Mouse (Mus musculus): ENCODE measurements around the gene Atp6v0e2.

Gene Atp6v0e2

DNA sequence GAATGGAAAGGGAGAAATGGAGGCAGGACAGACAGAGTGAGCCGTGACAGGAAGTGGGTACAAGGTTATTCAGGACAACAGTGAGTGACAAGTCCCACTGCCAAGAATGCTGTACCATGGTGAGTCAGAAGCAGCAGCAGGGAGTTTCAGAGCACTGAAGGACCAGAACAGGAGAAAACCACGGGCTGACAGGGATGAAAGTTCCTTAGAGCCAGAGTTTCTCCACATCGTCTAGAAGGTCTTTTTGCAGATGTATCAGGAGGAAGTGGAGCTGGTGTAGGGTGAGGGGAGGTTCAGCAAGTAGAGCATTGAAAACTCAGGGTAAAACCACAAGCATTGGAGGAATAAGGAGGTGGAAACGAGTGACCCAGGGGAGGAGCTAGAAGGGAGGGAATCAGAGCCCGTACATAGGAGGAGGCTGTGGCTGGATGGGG lies 41.8 kb downstream of the Atp6v0e2 start:
- no peak for DNase-seq

- no peak for DNase-seq
These were observed 43.8 kb downstream of the Atp6v0e2 start for GRCm38 (mm10) chr6:48581257-48581656.

DNA sequence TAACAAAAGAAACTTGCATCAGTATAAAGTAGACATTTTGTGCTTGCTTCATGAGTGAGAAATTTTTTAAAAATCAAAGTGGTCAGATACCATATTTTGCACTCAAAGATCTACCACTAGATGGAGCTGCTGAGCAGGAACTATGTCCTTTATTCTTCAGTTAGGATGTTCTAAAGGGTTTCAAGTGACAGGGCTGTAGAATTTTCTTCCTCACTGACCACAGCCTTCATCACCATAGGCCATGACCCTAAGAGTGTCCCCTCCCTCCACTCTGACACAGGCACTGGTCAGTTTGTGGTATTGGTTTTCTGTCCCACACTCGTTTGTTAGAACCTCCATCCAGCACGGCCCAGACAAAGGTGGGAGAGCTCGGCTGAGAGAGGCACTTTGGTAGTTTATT lies 44.6 kb downstream of the Atp6v0e2 start:
- peak; percentile 19 for DNase-seq

DNA sequence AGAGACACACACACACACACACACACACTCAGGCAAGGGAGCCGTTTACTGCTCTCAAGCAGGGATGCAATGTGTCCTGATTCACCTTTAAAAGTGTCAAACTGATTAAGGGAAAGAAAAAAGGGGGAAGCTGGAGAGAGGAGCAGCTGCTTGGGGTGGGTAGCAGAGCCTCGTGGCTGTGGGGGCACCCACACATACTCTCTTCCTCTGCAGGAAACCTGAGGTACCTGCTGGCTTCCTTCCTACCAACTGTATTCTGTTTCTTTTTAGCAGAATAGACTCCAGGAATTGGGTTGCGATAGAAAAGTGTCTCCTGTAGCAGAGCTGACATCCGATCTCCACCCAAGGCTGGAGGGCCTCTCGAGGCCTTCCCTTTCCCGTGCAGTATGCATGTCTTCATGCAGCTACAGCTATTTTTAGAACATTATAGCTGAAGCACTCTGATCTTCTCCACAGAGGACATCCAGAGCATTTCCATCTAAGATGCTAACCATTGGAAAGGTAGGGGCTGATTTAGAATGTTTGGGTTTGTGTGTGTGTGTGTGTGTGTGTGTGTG lies 51.9 kb downstream of the Atp6v0e2 start, which contains the start of gene Gm45021:
Gene Gm45021 (plus strand): TSS at position 417 of the 557 bp plus-strand sequence.
- DNase-seq = peak; percentile 11
